Mouse (Mus musculus): Measurements from ENCODE around the gene Fgfr2. TPM values are rescaled to one million over a fixed set of nuclear protein-coding genes. Genes with fewer than 3 reads are reported as not detected.

Gene Fgfr2
- total RNA-seq, 1 experiment, result 37.5 TPM

DNA sequence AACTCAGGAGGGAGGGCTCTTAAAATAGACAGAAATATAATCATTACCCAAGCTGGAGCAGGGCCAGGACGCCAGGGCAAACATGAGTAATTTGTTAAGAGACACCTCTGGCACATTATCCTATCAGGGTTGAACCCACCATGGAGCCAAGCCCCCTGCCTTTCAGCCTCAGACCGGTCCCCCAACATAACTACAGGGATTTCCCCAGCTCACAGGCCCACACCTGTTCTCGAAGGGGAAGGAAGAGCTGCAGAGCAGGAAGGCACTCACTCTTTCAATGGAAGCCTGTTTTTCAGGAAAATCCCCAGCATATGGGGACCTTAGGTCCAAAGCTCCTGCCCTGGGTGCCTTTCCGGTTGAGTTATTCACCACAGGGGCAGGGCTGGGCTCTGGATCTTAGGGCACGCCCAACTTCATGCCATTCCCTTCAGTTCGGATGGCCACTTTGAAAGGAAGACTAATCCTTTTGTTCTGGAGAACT lies 10.8 kb downstream of the Fgfr2 start:
- Histone ChIP-seq H3K4me1 (ENCODE audit: control insufficient read depth in 2 of 2, insufficient read depth in 2 of 2, low read length in 2 of 2, poor library complexity in 1 of 2) (peaks cover 24 to 26% of the 10 kb centered on the region in 2 experiments), H3K4me3 (ENCODE audit: insufficient read depth in 1 of 2, low read depth in 1 of 2, low read length in 2 of 2, poor library complexity in 1 of 2, severe bottlenecking in 1 of 2) (peak overlapping the region; percentile 45 to 64), H3K9ac (ENCODE audit: insufficient read depth, low read depth, low read length, poor library complexity, severe bottlenecking) (peak overlapping the region; percentile 64), H3K9me3 (ENCODE audit: control insufficient read depth, insufficient read depth, low read depth, low read length) (no peaks in the 10 kb centered on the region), H3K36me3 (ENCODE audit: control insufficient read depth, insufficient read depth, low read length, poor library complexity, severe bottlenecking) (peaks cover 25% of the 10 kb centered on the region; the same call in 1 of the 2 replicates), H3K27ac (ENCODE audit: insufficient read depth, low read depth, low read length, poor library complexity, severe bottlenecking) (peak overlapping the region; percentile 99)
- in situ Hi-C loops (cut with MboI; ENCODE audit: low sequenced_read_pairs in 2 of 2, unreplicated experiment in 2 of 2), result no loop called here
- DNase-seq (ENCODE audit: low read depth, low spot score), result no peak
- TF ChIP-seq ZNF384 (IDR thresholded peaks at IDR 0.05; ENCODE audit: low read depth, low read length) (no peak), HCFC1 (IDR thresholded peaks at IDR 0.05; ENCODE audit: borderline replicate concordance, insufficient read depth, low read length) (no peak), ZC3H11A (IDR thresholded peaks at IDR 0.05; ENCODE audit: borderline replicate concordance, low read depth, low read length) (no peak), MAFK (IDR thresholded peaks at IDR 0.05; ENCODE audit: insufficient read depth, low read depth, low read length) (no peak), CHD2 (IDR thresholded peaks at IDR 0.05; ENCODE audit: low read depth, low read length) (no peak; the same call in 1 of the 2 replicates)

DNA sequence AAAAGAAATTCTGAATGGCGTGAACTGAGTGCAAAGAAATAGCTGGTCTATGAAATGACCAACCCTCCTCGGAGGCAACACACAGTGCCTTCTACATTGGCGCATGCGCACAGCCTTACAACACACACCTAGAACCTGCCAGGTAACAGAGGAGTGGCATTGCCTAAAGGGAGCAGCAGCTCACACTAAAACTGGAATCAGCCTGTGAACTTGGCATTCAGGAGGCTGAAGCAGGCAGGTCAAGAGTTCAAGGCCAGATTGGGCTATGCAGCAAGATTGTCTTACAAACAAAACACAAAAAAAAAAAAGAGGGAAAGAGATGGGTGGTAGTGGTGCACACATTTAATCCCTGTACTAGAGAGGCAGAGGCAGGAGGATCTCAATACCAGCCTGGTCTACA lies 13.7 kb downstream of the Fgfr2 start:
- no peak for DNase-seq (ENCODE audit: low read depth, low spot score)
- H3K9me3 ChIP-seq (ENCODE audit: control insufficient read depth, insufficient read depth, low read depth, low read length), result no peaks in the 10 kb centered on the region
- no peak overlapping the region; the same call in 1 of the 2 replicates for H3K9ac ChIP-seq (ENCODE audit: insufficient read depth, low read depth, low read length, poor library complexity, severe bottlenecking)
- H3K4me1 ChIP-seq (ENCODE audit: control insufficient read depth in 2 of 2, insufficient read depth in 2 of 2, low read length in 2 of 2, poor library complexity in 1 of 2), result peaks cover 25 to 36% of the 10 kb centered on the region in 2 experiments
- TF ChIP-seq ZNF384 (IDR thresholded peaks at IDR 0.05; ENCODE audit: low read depth, low read length), result peak; percentile 81; the same call in 1 of the 2 replicates
- no peak for TF ChIP-seq HCFC1 (IDR thresholded peaks at IDR 0.05; ENCODE audit: borderline replicate concordance, insufficient read depth, low read length)
- no peak for TF ChIP-seq CHD2 (IDR thresholded peaks at IDR 0.05; ENCODE audit: low read depth, low read length)
- TF ChIP-seq ZC3H11A (IDR thresholded peaks at IDR 0.05; ENCODE audit: borderline replicate concordance, low read depth, low read length), result no peak
- no peak for TF ChIP-seq MAFK (IDR thresholded peaks at IDR 0.05; ENCODE audit: insufficient read depth, low read depth, low read length)
- peaks cover 29% of the 10 kb centered on the region; the same call in 1 of the 2 replicates for H3K36me3 ChIP-seq (ENCODE audit: control insufficient read depth, insufficient read depth, low read length, poor library complexity, severe bottlenecking)
- H3K27ac ChIP-seq (ENCODE audit: insufficient read depth, low read depth, low read length, poor library complexity, severe bottlenecking), result no peak overlapping the region
- peak overlapping the region; percentile 0 to 8; a peak in 2 of 4 replicates for H3K4me3 ChIP-seq (ENCODE audit: insufficient read depth in 1 of 2, low read depth in 1 of 2, low read length in 2 of 2, poor library complexity in 1 of 2, severe bottlenecking in 1 of 2)
- in situ Hi-C loops (cut with MboI; ENCODE audit: low sequenced_read_pairs in 2 of 2, unreplicated experiment in 2 of 2), result no loop called here

GRCm38 (mm10) chr7:133108695-133109094 lies 14.5 kb downstream of the Fgfr2 start:
- Histone ChIP-seq H3K27ac (ENCODE audit: insufficient read depth, low read depth, low read length, poor library complexity, severe bottlenecking) (no peak overlapping the region), H3K4me3 (ENCODE audit: insufficient read depth in 1 of 2, low read depth in 1 of 2, low read length in 2 of 2, poor library complexity in 1 of 2, severe bottlenecking in 1 of 2) (no peak overlapping the region), H3K4me1 (ENCODE audit: control insufficient read depth in 2 of 2, insufficient read depth in 2 of 2, low read length in 2 of 2, poor library complexity in 1 of 2) (peaks cover 22 to 39% of the 10 kb centered on the region in 2 experiments), H3K9me3 (ENCODE audit: control insufficient read depth, insufficient read depth, low read depth, low read length) (no peaks in the 10 kb centered on the region), H3K9ac (ENCODE audit: insufficient read depth, low read depth, low read length, poor library complexity, severe bottlenecking) (no peak overlapping the region), H3K36me3 (ENCODE audit: control insufficient read depth, insufficient read depth, low read length, poor library complexity, severe bottlenecking) (peaks cover 25% of the 10 kb centered on the region; the same call in 1 of the 2 replicates)
- in situ Hi-C loops (cut with MboI; ENCODE audit: low sequenced_read_pairs in 2 of 2, unreplicated experiment in 2 of 2), result no loop called here
- TF ChIP-seq ZC3H11A (IDR thresholded peaks at IDR 0.05; ENCODE audit: borderline replicate concordance, low read depth, low read length), result no peak
- TF ChIP-seq MAFK (IDR thresholded peaks at IDR 0.05; ENCODE audit: insufficient read depth, low read depth, low read length), result no peak
- TF ChIP-seq ZNF384 (IDR thresholded peaks at IDR 0.05; ENCODE audit: low read depth, low read length), result no peak
- no peak for TF ChIP-seq HCFC1 (IDR thresholded peaks at IDR 0.05; ENCODE audit: borderline replicate concordance, insufficient read depth, low read length)
- DNase-seq (ENCODE audit: low read depth, low spot score), result no peak

- TF ChIP-seq HCFC1 (IDR thresholded peaks at IDR 0.05; ENCODE audit: borderline replicate concordance, insufficient read depth, low read length) (no peak), ZNF384 (IDR thresholded peaks at IDR 0.05; ENCODE audit: low read depth, low read length) (no peak), ZC3H11A (IDR thresholded peaks at IDR 0.05; ENCODE audit: borderline replicate concordance, low read depth, low read length) (no peak), CHD2 (IDR thresholded peaks at IDR 0.05; ENCODE audit: low read depth, low read length) (no peak), MAFK (IDR thresholded peaks at IDR 0.05; ENCODE audit: insufficient read depth, low read depth, low read length) (no peak)
- in situ Hi-C loops (cut with MboI; ENCODE audit: low sequenced_read_pairs in 2 of 2, unreplicated experiment in 2 of 2), result no loop called here
- peaks cover 20 to 45% of the 10 kb centered on the region in 2 experiments for H3K4me1 ChIP-seq (ENCODE audit: control insufficient read depth in 2 of 2, insufficient read depth in 2 of 2, low read length in 2 of 2, poor library complexity in 1 of 2)
- H3K9me3 ChIP-seq (ENCODE audit: control insufficient read depth, insufficient read depth, low read depth, low read length), result no peaks in the 10 kb centered on the region
- H3K36me3 ChIP-seq (ENCODE audit: control insufficient read depth, insufficient read depth, low read length, poor library complexity, severe bottlenecking), result peaks cover 25% of the 10 kb centered on the region
- DNase-seq (ENCODE audit: low read depth, low spot score), result no peak
- H3K9ac ChIP-seq (ENCODE audit: insufficient read depth, low read depth, low read length, poor library complexity, severe bottlenecking), result no peak overlapping the region
- H3K27ac ChIP-seq (ENCODE audit: insufficient read depth, low read depth, low read length, poor library complexity, severe bottlenecking), result no peak overlapping the region
- H3K4me3 ChIP-seq (ENCODE audit: insufficient read depth in 1 of 2, low read depth in 1 of 2, low read length in 2 of 2, poor library complexity in 1 of 2, severe bottlenecking in 1 of 2), result no peak overlapping the region
Observed at GRCm38 (mm10) chr7:133102578-133102977, 20.6 kb downstream of the Fgfr2 start.
